Mouse (Mus musculus): Measurements from ENCODE around the gene Mdga1. TPM values are rescaled to one million over a fixed set of nuclear protein-coding genes. Genes with fewer than 3 reads are reported as not detected.

Mdga1 gene
- polyA plus RNA-seq, 1 experiment, result 2.5 TPM

- no peak for TF ChIP-seq SRF (IDR thresholded peaks at IDR 0.05; ENCODE audit: control insufficient read depth, insufficient read length, low read depth)
- TF ChIP-seq TCF3 (IDR thresholded peaks at IDR 0.05; ENCODE audit: insufficient read length, low read depth), result no peak
- TF ChIP-seq MYOG (IDR thresholded peaks at IDR 0.05; ENCODE audit: control insufficient read depth in 1 of 3, insufficient read depth in 1 of 3, insufficient read length in 2 of 3, low read depth in 2 of 3), result no peak
- no peak for TF ChIP-seq REST (IDR thresholded peaks at IDR 0.05; ENCODE audit: insufficient read depth, insufficient read length)
- no peak for TF ChIP-seq E2F4 (IDR thresholded peaks at IDR 0.05; ENCODE audit: insufficient read depth)
- no peak for TF ChIP-seq MAX (IDR thresholded peaks at IDR 0.05; ENCODE audit: low read depth)
- TF ChIP-seq USF1 (IDR thresholded peaks at IDR 0.05; ENCODE audit: low read depth), result no peak
- TF ChIP-seq CEBPB (IDR thresholded peaks at IDR 0.05; ENCODE audit: insufficient read depth, poor library complexity, severe bottlenecking), result no peak
- TF ChIP-seq TCF12 (IDR thresholded peaks at IDR 0.05; ENCODE audit: insufficient read depth, poor library complexity, severe bottlenecking), result no peak
- TF ChIP-seq POLR2AphosphoS2 (IDR thresholded peaks at IDR 0.05; ENCODE audit: insufficient read length, low read depth), result no peak
- no peak for TF ChIP-seq MYOD1 (IDR thresholded peaks at IDR 0.05; ENCODE audit: control insufficient read depth in 1 of 3, insufficient read length in 2 of 3, low read depth in 2 of 3)
- H3ac ChIP-seq (ENCODE audit: control insufficient read depth, insufficient read length), result no peak overlapping the region
- peaks cover 17% of the 10 kb centered on the region for H3K27me3 ChIP-seq (ENCODE audit: control insufficient read depth, insufficient read depth, insufficient read length)
- H3K4me3 ChIP-seq, result no peak overlapping the region
- H3K79me2 ChIP-seq (ENCODE audit: control insufficient read depth, insufficient read depth), result no peaks in the 10 kb centered on the region
- no peaks in the 10 kb centered on the region for H3K36me3 ChIP-seq (ENCODE audit: control insufficient read depth, insufficient read depth)
- H3K4me2 ChIP-seq (ENCODE audit: low read depth), result no peak overlapping the region
Observed at GRCm38 (mm10) chr17:29909031-29909430, 60.9 kb downstream of the Mdga1 start.

GRCm38 (mm10) chr17:29904694-29905093, 65.2 kb downstream of the Mdga1 start:
- Histone ChIP-seq H3K4me3 (no peak overlapping the region), H3K27me3 (ENCODE audit: control insufficient read depth, insufficient read depth, insufficient read length) (peaks cover 14% of the 10 kb centered on the region)
- TF ChIP-seq TCF12 (IDR thresholded peaks at IDR 0.05; ENCODE audit: insufficient read depth, poor library complexity, severe bottlenecking) (no peak), MAX (IDR thresholded peaks at IDR 0.05; ENCODE audit: low read depth) (no peak)

GRCm38 (mm10) chr17:29902406-29903155, 67.3 kb downstream of the Mdga1 start:
- no peak for TF ChIP-seq POLR2AphosphoS2 (IDR thresholded peaks at IDR 0.05; ENCODE audit: insufficient read length, low read depth)
- TF ChIP-seq SRF (IDR thresholded peaks at IDR 0.05; ENCODE audit: control insufficient read depth, insufficient read length, low read depth), result no peak
- TF ChIP-seq REST (IDR thresholded peaks at IDR 0.05; ENCODE audit: insufficient read depth, insufficient read length), result no peak
- TF ChIP-seq USF1 (IDR thresholded peaks at IDR 0.05; ENCODE audit: low read depth), result no peak
- no peak for TF ChIP-seq TCF3 (IDR thresholded peaks at IDR 0.05; ENCODE audit: insufficient read length, low read depth)
- no peak for TF ChIP-seq TCF12 (IDR thresholded peaks at IDR 0.05; ENCODE audit: insufficient read depth, poor library complexity, severe bottlenecking)
- TF ChIP-seq MYOG (IDR thresholded peaks at IDR 0.05; ENCODE audit: control insufficient read depth in 1 of 3, insufficient read depth in 1 of 3, insufficient read length in 2 of 3, low read depth in 2 of 3), result no peak
- no peak for TF ChIP-seq CEBPB (IDR thresholded peaks at IDR 0.05; ENCODE audit: insufficient read depth, poor library complexity, severe bottlenecking)
- no peak for TF ChIP-seq POLR2A (IDR thresholded peaks at IDR 0.05; ENCODE audit: insufficient read length, low read depth)
- TF ChIP-seq MAX (IDR thresholded peaks at IDR 0.05; ENCODE audit: low read depth), result no peak
- TF ChIP-seq MYOD1 (IDR thresholded peaks at IDR 0.05; ENCODE audit: control insufficient read depth in 1 of 3, insufficient read length in 2 of 3, low read depth in 2 of 3), result no peak
- no peak for TF ChIP-seq E2F4 (IDR thresholded peaks at IDR 0.05; ENCODE audit: insufficient read depth)
- H3ac ChIP-seq (ENCODE audit: control insufficient read depth, insufficient read length), result no peak overlapping the region
- no peaks in the 10 kb centered on the region for H3K36me3 ChIP-seq (ENCODE audit: control insufficient read depth, insufficient read depth)
- no peak overlapping the region for H3K4me2 ChIP-seq (ENCODE audit: low read depth)
- H3K27me3 ChIP-seq (ENCODE audit: control insufficient read depth, insufficient read depth, insufficient read length), result peaks cover 14% of the 10 kb centered on the region
- no peak overlapping the region for H3K4me3 ChIP-seq
- no peaks in the 10 kb centered on the region for H3K79me2 ChIP-seq (ENCODE audit: control insufficient read depth, insufficient read depth)

More at GRCm38 (mm10) chr17:29904694-29905093, 65.2 kb downstream of the Mdga1 start:
- H3K79me2 ChIP-seq (ENCODE audit: control insufficient read depth, insufficient read depth), result no peaks in the 10 kb centered on the region
- no peak overlapping the region for H3K4me2 ChIP-seq (ENCODE audit: low read depth)
- no peak overlapping the region for H3ac ChIP-seq (ENCODE audit: control insufficient read depth, insufficient read length)
- H3K36me3 ChIP-seq (ENCODE audit: control insufficient read depth, insufficient read depth), result no peaks in the 10 kb centered on the region

GRCm38 (mm10) chr17:29900289-29900688, 69.6 kb downstream of the Mdga1 start:
- Histone ChIP-seq H3K79me2 (ENCODE audit: control insufficient read depth, insufficient read depth) (no peaks in the 10 kb centered on the region), H3K4me2 (ENCODE audit: low read depth) (no peak overlapping the region), H3K36me3 (ENCODE audit: control insufficient read depth, insufficient read depth) (no peaks in the 10 kb centered on the region), H3ac (ENCODE audit: control insufficient read depth, insufficient read length) (no peak overlapping the region), H3K27me3 (ENCODE audit: control insufficient read depth, insufficient read depth, insufficient read length) (peaks cover 6% of the 10 kb centered on the region), H3K4me3 (no peak overlapping the region)
- no peak for TF ChIP-seq USF1 (IDR thresholded peaks at IDR 0.05; ENCODE audit: low read depth)
- TF ChIP-seq TCF12 (IDR thresholded peaks at IDR 0.05; ENCODE audit: insufficient read depth, poor library complexity, severe bottlenecking), result no peak
- TF ChIP-seq CEBPB (IDR thresholded peaks at IDR 0.05; ENCODE audit: insufficient read depth, poor library complexity, severe bottlenecking), result no peak
- TF ChIP-seq MYOD1 (IDR thresholded peaks at IDR 0.05; ENCODE audit: control insufficient read depth in 1 of 3, insufficient read length in 2 of 3, low read depth in 2 of 3), result no peak
- no peak for TF ChIP-seq E2F4 (IDR thresholded peaks at IDR 0.05; ENCODE audit: insufficient read depth)
- no peak for TF ChIP-seq MYOG (IDR thresholded peaks at IDR 0.05; ENCODE audit: control insufficient read depth in 1 of 3, insufficient read depth in 1 of 3, insufficient read length in 2 of 3, low read depth in 2 of 3)
- no peak for TF ChIP-seq MAX (IDR thresholded peaks at IDR 0.05; ENCODE audit: low read depth)
- no peak for TF ChIP-seq SRF (IDR thresholded peaks at IDR 0.05; ENCODE audit: control insufficient read depth, insufficient read length, low read depth)
- no peak for TF ChIP-seq POLR2A (IDR thresholded peaks at IDR 0.05; ENCODE audit: insufficient read length, low read depth)
- no peak for TF ChIP-seq REST (IDR thresholded peaks at IDR 0.05; ENCODE audit: insufficient read depth, insufficient read length)
- TF ChIP-seq POLR2AphosphoS2 (IDR thresholded peaks at IDR 0.05; ENCODE audit: insufficient read length, low read depth), result no peak
- TF ChIP-seq TCF3 (IDR thresholded peaks at IDR 0.05; ENCODE audit: insufficient read length, low read depth), result no peak
